Mouse (Mus musculus): ENCODE measurements at regions not wholly inside any gene's neighbourhood (a gene's known extent, or its start where the extent isn't known, plus 50 kb on each side); places are given as distances from the start of the nearest gene placed in this dataset.

DNA sequence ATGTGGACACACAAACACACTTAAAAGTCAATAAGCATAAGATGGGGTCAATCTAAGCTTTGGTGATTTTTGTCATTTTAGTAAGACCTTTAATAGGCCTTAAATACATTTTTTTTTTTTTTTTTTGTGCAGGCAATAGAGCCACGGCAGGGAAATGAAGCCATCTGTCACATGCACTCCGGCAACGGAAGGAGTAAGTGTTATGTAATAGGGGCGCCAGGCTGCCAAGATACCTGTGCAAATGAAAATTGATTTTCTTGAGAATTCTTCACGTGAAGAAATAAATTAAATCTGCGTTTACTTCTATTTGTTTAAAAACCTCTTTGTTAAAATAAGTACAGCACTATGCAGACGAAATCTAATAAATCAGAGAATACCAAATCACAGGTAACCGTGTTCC, 54.6 kb upstream of the Card11 start:
- peak; percentile 68 for DNase-seq

- DNase-seq = peak; percentile 11
Observed at GRCm38 (mm10) chr5:141055596-141056343, 55.4 kb upstream of the Card11 start.

- DNase-seq = no peak
Observed at GRCm38 (mm10) chr5:141058141-141058540, 57.8 kb upstream of the Card11 start.

DNA sequence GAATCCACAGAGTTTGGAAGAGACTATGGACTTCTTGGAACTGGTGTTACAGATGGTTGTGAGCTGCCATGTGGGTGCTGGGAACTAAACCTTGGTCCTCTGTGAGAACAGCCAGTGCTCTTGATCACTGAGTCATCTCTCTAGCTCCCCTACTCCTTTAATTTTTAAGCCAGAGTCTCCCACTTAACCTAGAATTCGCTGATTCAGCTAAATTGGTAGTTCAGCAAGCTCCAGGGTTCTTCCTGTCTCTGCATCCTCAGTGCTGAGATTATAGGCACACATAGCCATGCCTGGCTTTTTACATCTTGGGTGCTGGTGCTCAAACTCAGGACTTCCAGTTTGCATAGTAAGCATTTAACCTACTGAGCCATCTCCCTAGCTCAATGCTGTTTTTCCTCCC, 58.5 kb upstream of the Card11 start:
- DNase-seq = no peak

DNA sequence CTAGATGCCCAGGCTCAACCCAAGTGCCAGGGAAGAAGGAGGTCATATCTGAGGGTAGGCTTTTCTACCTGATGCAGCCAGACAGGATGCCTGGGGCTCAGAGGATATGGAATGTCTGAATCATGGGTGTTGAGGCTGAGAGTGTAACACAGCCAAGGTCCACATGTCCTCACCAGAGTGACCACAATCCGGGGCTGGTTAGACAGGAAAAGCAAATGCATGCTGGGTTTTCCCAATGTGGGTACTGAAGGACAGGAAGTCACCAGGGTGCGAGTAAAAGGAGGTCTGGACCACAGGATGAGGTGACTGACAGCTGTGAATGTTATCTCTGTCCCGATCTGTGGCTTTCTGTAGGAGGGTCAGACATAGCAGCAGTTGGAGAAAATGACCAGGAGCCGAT, 61.8 kb upstream of the Card11 start:
- no peak for DNase-seq

DNA sequence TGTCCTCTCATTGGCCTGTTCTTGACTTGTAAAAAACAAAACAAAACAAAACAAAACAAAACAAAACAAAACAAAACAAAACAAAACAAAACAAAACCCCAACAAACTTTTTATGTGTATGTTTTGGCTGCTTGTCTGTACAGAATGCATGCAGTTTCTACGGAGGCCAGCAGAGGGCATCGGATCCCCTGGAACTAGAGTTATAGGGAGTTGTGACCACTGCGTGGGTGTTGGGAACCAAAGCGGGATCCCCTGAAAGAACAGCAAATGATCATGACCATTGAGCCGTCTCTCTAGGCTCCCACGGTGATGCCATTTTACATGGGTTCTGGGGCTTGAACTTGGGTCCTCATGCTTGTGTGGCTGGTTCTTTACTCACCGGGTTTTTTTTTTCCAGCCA, 67.2 kb upstream of the Card11 start:
- DNase-seq = no peak

GRCm38 (mm10) chr5:141074457-141074856, 74.1 kb upstream of the Card11 start:
- DNase-seq = no peak

GRCm38 (mm10) chr5:141076158-141076557, 75.8 kb upstream of the Card11 start:
- DNase-seq = no peak

DNA sequence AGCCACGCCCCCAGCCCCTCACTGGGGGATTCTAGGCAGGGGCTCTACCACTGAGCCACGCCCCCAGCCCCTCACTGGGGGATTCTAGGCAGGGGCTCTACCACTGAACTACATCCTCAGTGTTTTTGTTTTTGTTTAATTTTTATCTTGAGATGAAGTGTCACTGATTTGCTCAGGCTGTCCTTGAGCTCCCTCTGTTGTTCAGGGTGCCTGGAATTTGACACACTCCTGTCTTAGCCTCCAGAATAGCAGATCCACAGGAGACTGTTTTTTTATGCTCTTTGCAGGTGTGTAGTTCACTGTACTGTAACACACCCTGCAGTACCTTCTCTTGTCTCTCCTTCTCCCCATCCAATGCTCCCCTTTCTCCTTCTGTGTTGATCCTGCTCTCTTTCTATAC, 76.6 kb upstream of the Card11 start:
- DNase-seq = no peak

DNA sequence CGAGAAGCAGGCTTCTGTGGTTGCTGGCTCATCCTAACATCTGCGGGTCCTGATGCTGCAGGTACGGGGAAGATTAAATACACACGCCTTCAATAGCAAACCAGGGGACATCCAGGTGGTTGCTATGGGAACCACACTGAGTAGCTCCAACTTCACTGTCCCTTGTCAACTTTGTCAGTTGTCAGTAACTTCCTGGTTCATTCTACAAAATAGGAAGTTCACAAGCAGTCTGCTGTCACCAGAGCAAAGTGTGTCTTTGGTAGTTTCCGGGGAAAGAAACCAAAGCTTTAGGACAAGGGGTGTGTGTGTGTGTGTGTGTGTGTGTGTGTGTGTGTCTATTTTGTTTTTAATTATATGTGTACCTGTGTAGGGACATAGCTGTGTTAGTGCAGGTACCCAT, 80.5 kb upstream of the Card11 start:
- no peak for DNase-seq

GRCm38 (mm10) chr5:141084056-141084730, 83.8 kb upstream of the Card11 start:
- no peak for DNase-seq

DNA sequence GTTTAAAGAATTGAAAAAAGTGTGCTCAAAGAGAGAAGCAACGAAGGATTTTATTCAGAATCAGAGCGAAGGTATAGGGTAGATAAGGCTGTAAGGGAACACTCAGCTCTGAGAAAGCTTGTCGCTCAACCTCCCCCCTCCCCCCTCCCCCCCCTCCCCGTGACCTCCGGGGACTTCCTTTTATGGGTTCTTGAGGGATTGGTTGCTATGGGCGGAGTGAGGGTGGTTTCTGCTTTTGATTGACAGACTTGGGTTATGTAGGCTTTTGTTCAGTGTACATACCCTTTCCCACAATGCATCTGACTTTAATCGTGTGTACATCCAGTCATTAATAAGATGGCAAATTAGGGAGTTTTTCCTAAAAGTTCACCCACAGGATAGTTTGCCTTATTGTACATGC, 84.4 kb upstream of the Card11 start:
- no peak for DNase-seq

DNA sequence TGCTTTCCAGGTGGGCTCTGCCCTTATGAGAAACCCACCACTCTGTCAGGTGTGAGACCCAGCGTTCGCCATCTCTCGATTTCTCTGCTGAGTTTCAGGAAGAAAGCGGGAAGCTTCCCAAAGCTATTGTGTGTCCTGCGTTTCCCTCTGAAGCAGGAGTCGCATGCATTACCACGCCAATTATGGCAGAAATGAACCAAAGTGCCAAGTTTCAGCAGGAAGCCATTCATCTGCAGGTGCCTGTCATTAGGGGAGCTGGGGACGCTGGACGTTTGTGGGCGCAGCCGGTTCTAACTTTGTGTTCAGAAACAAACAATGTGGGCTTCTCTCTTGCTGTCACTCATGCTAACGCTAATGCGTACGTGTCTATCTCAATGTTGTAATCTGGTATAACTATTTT, 91.3 kb upstream of the Card11 start:
- DNase-seq = no peak

DNA sequence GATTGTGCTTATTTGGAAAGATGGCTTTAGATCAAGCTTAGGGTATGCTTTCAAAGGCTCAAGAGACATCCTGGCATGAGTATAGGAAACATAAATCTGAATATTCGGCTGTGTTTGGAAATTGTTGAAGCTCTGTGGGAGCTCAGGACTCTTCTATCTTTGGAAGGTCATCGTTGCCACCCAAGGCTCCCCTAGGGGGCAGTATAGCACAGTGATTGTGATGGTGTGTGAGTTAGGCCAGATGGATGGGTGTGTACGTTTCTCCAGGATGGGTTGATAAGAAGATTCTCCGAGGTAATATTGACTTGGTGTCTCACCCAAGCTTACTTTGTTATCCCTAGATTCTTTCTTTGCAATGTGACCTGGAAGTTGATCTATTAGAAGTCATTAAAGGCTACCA, 93.3 kb upstream of the Card11 start:
- peak; percentile 6 for DNase-seq

DNA sequence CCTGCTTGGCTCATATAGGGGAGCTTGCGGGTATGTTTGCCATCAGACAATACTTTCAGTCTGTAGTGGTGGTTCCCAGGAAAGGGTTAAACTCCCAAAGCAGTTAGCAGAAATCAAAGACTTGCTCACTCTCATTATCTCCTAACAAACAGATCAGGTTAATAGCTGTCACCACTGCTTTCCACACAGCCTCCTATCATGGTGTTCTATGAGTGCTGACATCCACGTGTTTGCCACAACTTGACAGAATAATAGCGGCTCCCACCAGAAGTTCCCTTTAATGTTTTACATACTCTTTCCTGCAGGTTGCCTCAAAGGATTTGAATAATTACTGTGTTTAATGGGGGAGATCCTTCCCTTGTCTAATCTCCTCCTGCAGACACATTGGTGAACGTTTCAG, 97.5 kb upstream of the Card11 start:
- no peak for DNase-seq

GRCm38 (mm10) chr5:141111666-141112065, 111.3 kb upstream of the Card11 start:
- DNase-seq = no peak

- DNase-seq = no peak
Observed at GRCm38 (mm10) chr5:141115273-141115904, 115.0 kb upstream of the Card11 start.

DNA sequence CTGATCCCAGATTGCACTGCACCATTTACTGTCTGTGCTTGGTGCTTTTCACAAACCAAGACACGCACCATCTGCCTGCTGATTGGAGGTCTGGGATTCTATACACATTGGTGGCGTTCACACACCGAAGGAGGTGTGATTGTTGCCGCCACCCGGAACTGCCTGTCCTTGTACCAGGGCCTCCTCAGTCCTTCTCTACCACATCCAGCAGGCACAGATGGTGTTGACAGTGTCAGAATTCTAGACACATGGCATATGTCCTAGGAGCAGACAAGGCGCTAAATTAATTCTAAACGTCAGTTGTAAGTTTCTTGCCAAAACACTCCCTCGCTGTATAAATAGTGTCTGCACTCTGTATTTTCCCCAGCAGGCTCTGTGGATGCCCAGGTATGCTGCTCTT, 115.6 kb upstream of the Card11 start:
- DNase-seq = peak; percentile 12

GRCm38 (mm10) chr5:141125870-141126269, 115.4 kb upstream of the Sdk1 start:
- DNase-seq = no peak

DNA sequence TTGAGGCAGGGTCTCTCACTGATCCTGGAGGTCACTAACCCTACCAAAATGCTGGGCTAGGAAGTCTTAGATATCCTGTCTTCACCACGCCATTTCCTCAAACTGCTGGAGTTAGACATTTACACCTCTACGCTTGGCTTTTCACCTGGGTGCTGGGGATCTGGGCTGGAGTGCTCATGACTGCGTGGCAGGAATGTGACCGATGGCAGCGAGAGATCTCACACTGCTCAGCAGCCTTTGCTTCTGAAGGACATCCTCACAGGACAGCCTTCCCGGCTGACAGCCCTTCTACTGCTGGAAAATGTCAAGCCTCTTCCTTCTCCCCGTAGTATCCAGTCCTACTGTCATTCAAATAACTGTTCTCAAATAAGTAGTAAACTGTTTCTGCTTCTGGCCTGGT, 114.8 kb upstream of the Sdk1 start:
- DNase-seq = no peak

GRCm38 (mm10) chr5:141131036-141131435, 110.3 kb upstream of the Sdk1 start:
- DNase-seq = no peak

GRCm38 (mm10) chr5:141131906-141132305, 109.4 kb upstream of the Sdk1 start:
- DNase-seq = no peak

- no peak for DNase-seq
Observed at GRCm38 (mm10) chr5:141136239-141136638, 105.1 kb upstream of the Sdk1 start.

- no peak for DNase-seq
Observed at GRCm38 (mm10) chr5:141137716-141138115, 103.6 kb upstream of the Sdk1 start.
